Mouse (Mus musculus) bone marrow macrophage, adult 2 months (primary cell): ENCODE results near the gene Sgpp2.

Experiments
- CTCF ChIP-seq: IDR thresholded peaks from 2 replicates; pipeline ENCODE4 v1.5.1; 2012; ENCODE audit warnings: low read depth, mild to moderate bottlenecking, low read length, moderate library complexity
- POLR2A ChIP-seq: IDR thresholded peaks from 2 replicates; pipeline ENCODE4 v1.6.1; 2012; ENCODE audit warnings: mild to moderate bottlenecking, low read depth, low read length, borderline replicate concordance

GRCm38 (mm10) chr1:78453886-78454285 is 143.7 kb downstream of the Sgpp2 start:
- TF ChIP-seq CTCF (no peak), POLR2A (no peak)
